Mouse (Mus musculus) hematopoietic stem cell, adult 5-6 weeks (primary cell): ENCODE measurements around the gene Rin2. TPM values are rescaled to one million over a fixed set of nuclear protein-coding genes. Genes with fewer than 3 reads are reported as not detected.

Source experiments
- ATAC-seq, 2 experiments: fragments of 125-278 bp in 1 of 2; replicated peaks in 1 of 2; 2 replicates each; pipeline ENCODE4 v1.8.0; 2016 to 2017; ENCODE audit warnings: inconsistent platforms in 2 of 2, mild to moderate bottlenecking in 2 of 2, moderate number of reproducible peaks in 2 of 2, low read depth in 1 of 2, moderate TSS enrichment in 1 of 2; ENCODE audit not compliant: low FRiP score in 2 of 2, poor library complexity in 2 of 2, severe bottlenecking in 2 of 2, insufficient read depth in 1 of 2, low TSS enrichment in 1 of 2
- total RNA-seq: library from RNA; stranded (forward); fragments of 172-1452, 232-1000 nt; gene quantifications from 2 replicates; pipeline ENCODE4 v1.2.3, GENCODE M21; 2017

The Rin2 gene
- 7.3 and 12.3 TPM in 2 replicates for total RNA-seq

DNA sequence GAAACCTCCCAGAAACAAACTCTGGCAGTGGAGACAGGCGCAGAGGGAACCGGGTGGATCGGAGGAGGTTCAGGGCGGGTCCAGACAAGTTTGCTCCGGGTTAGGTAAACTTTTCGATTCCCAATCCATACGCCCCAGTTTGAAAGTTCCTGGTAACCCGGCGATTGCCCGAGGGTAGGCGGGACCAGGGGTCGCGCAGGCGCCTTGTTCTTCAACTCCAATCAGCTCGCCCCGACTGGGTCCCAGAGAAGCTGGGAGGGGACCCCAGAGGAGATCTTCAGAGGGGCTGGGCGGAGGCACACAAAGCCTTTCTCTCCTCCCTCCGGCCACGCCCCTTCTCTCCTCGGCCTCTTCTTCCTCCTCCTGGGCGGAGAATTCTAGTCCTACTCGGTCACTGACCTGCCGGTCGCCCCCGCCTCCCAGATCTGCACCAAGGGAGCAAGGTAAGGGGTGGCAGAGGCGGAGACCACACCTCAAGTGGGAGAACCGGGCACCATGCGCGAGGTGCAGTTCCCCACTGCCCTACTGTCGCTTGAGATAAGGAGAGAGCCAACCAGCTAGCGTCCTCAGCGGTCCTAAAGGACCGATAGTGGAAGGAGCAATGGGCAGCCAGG is at the start of gene Rin2:
Gene Rin2, plus strand, starts transcription at position 74 of the 614 bp plus-strand sequence.
- peak; percentile 76 to 77 for ATAC-seq

DNA sequence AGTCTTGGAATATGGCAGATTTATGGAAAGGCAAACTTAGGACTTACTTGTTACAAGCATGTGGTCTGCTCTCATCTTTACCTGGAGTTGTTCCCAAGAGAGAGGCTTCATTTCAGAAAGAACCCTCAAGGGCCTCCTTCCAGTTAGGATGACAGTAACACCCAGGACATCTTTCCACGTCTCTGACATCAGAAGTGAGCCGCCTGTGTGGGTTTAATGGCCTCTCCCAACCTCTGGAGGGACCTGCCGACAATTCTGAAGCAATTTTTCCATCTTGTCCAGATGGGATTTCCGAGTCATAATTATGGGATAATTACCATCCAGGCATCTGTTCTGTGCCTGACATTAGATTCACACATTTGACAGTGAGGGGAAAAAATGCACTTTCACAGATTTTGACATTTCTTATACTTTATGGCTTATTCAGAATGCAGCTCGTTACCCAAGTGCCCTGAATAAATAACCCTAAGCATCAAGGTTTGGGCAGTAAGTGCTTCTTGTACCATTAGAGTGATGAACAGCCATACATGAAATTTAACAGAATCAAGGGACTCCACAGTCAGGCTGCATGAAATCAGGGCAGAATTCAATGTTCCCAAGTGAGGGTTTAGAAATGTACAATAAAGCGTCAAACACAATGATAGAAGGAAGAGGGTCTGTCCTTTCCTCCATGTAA is 43.8 kb upstream of the Rin2 start:
- ATAC-seq: no peak

DNA sequence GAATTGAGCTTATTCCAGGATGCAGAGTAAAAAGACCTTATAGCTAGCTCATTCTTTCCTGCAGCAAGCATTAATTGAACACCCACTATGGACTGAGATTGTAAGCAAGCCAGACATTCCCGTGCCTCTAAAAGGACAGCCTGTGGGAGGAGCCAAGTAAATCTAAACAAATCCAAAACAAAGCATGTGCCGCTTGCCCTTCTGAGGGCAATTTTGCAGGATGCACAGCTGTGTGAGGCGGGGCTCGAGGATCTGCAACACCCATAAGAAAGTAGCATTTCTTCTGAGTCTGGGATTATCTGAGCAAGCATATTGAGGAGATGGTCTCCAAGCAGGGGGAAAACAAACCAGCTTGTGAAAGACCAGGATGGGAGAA is 43.2 kb upstream of the Rin2 start:
- ATAC-seq: no peak

DNA sequence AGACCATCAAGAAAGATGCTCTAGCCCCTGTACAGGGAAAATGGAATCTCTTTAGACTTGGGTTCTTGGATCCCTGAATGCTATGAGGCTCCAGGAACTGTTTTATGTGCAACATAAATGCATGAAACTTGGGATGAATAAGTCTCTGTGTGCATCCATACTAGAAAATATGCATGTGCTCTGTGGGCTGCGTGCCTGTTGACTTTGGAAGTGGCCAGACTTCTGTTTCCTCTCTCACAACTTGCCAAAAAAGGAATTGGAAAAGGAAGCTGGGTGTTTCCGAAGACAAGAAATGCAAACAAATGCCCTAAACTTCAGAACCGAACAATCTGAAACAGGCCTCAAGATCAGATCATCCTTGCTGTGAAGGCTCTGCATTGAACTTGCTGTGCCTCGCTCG is 41.2 kb upstream of the Rin2 start:
- ATAC-seq: no peak

DNA sequence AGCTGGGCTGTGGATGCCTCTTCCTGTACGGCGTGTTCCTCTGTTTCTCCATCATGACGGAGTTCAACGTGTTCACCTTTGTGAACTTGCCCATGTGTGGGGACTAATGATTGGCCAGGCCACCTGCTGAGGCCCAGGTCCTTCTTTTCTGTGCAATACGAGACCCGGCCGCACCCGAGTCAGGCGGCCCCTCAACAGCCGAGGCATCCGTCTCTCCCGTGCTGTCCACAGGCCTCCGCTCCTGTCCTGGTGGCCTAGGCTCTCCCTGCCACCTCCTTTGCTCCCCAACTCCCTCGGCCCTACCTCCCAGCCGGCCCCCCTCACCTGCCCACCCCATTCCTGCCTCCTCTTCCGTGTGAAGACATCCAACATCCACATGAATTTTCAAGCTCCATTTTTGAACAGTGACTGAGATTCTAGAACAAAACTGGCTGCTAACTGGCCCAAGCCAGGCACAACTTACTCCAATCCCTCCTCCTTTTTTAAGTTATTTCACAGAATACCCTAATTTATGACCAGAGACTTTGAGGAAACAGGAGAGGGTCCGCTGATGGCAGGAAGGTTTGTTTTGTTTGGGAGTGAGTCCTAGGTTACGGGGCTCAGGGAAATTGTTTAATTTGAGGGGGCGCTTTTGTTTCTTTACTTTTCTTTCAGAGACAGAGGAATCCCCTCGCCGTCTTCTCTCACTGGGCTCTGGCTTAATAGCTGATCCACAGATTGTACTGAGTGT is 34.6 kb upstream of the Rin2 start:
- ATAC-seq: no peak

DNA sequence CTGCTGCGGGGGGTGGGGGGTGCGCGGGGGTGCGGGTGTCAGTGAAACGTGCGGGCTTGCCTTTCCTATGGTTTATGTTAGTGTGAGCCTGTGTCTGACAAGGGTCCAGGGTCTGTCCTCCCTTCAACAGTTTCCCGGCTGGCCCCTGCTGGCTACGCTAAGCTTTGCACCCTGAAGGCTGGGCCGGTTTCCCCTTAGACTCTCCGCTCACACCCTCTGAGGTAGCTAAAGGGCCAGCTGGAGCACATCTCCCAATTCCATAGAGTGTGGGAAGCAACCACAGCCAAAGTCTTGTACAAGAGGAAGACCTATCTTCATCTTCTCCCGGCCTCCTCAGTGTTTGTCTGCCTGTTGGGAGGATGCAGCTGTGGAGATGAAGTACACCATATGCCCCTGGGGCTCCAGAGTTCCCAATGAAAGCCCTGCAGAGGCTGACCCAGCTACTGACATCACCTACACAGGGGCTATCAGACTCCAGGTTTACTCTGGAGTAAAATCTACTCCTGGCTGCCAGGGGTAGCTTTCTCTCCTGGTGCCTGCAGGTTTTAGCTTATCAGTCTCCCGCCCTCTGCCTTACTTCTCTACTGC is 19.5 kb upstream of the Rin2 start:
- no peak for ATAC-seq

DNA sequence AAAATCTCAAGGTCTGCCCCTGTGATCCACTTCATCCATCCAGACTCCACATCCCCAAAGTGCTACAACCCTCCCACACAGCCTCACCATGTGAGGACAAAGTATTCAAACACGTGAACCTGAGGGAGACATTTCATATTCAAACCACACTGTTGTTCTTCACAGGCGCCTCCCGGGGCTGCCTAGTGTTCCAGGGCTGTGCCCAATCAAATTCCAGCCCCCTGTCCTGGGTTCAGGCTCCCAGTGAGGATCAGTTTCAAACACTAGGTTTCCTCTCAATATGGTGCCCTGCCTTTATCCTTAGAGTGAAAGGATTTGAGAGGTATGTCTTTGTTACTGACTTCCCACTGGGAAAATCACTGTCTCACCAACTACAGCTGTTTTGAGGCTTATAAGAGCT is 18.9 kb upstream of the Rin2 start:
- no peak for ATAC-seq

DNA sequence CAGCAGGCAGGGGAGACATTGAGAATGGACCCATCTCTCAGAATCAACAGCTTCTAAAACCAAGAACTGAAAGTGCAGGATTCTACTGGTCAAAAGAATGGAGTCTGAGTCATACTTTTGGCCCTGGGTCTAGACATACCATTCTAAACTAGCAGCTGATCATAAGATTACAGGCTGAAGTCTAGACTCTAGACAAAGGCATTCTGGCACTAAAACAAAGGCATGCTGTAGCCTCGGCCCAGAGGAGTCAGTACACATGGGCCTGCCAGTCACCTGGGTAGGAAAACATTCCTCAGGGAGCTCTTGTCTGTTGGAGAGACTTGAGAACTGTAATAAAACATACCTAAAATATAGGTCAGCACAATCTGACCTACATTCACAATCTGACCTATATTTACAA is 18.3 kb upstream of the Rin2 start:
- ATAC-seq: no peak

DNA sequence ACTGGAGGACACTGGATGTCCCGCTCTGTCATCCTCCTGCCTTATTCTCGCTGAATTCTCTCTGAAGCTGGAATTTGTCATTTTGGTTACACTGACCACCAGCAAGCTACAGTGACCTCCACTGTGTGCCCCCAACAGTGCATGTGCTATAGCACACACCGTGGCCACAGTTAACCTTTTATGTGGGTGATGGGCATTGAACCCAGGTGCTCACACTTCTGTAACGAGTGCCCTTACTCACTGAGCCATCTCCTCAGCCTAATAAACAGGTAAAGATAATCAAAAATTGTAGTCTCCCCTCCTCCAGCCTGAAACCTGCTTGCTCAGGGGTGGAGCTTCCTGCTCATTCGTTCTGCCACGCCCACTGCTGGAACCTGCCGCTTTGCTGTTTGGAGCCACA is 13.8 kb upstream of the Rin2 start:
- no peak for ATAC-seq

DNA sequence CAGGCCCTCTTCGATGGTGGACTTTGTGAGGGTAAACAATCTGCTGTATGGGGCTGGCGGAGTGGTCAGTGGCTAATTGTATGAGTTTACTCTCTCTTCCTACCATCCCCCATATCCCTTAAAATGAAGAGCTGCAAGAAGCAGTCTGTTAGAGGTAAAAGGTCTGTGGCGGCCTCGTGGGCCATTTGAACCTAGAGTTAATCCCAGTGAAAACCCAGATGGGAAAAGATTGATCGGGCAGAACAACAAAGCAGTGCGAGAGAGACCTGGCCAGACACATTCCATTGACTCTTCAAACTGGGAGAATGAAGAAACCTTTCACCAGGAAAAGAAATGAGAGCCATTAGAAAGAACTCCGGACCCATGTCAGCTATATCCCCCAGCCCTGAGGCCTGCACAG is 11.1 kb upstream of the Rin2 start:
- ATAC-seq: no peak

DNA sequence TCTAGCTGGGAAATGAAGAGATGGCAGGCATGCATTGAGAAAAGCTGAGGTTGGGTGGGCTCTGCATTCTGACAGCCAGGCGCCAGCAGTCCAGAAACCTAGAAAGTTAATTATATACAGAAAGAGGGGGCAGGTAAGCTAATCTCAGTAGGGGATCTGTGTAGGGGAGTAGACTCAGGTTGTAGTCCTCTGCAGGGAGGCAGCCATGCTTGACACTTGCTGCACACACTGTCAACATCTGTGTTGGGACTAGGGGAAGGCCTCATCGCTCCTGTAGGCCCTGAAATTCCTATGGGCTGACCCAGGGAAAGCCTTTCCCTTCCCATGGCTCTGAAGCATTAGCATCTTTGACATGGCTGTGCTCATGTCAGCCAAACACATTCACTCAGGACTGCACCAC is 10.7 kb upstream of the Rin2 start:
- no peak for ATAC-seq

DNA sequence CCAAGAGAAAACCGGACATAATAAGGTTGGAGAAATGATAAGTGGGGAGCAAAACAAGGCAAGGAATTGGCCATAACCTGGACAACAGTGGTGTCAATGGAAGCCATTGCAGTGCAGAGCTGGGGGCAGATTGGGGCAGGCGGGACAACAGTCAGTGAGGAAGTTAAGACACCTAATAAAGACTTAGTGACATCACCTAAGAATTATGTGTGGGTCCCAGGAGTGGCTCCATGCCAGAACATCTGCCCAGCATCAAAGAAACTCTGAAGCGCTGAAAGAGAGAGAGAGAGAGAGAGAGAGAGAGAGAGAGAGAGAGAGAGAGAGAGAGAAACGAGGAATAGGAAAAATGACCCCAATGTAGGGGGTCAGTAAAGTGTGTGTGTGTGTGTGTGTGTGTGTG is 6.9 kb upstream of the Rin2 start:
- no peak for ATAC-seq

DNA sequence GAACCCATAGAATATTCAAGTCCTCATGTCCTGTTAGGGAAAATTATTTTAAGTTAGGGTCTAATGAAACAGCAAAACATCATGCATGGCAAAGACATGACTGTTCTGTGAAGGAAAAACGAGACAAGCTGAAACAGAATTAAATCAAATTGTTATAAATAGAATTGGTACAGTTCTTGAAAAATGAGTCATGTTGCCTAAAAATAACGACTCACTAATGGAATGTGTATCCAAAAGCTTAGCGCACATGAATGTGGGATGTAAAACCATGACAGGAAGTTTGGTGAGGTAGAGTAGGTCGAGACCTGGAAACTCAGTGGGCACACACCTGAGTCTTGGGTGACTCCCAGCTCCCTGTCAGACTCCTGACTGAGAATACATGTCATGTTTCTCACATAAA is 4.9 kb upstream of the Rin2 start:
- ATAC-seq: no peak

DNA sequence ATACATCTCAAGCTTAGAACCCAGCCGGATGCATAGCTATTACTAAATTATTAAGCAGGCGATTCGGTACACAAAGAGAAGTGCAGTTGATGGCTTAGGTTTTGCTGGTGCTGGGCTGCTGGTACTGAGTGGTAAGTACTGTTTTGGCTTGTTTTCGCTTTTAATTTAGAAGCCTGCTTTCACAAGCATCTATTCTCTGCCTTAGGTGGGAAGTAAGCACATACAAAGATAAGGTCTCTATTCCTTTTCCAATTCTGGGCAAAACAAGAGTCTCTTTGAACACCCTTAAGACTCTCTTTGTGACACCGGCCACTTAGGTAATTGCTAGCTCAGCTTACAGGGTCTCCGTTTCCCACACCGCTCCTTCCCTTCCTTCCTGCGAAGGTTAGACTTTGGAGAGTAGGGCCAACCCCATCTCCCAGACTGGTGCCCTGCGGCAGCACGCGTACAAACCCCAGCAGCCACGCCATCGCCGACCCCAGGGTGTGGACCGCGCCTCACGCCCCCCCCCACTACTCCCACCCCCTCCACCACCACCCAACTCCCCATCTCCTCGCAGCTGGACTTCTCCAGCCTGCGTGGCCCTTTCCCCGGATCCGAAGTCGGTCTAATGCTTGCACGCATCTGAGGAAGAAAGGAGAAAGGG is 396 bp upstream of the Rin2 start:
- peak in 1 of 2 experiments; percentile 1; a peak in 1 of 4 replicates for ATAC-seq

DNA sequence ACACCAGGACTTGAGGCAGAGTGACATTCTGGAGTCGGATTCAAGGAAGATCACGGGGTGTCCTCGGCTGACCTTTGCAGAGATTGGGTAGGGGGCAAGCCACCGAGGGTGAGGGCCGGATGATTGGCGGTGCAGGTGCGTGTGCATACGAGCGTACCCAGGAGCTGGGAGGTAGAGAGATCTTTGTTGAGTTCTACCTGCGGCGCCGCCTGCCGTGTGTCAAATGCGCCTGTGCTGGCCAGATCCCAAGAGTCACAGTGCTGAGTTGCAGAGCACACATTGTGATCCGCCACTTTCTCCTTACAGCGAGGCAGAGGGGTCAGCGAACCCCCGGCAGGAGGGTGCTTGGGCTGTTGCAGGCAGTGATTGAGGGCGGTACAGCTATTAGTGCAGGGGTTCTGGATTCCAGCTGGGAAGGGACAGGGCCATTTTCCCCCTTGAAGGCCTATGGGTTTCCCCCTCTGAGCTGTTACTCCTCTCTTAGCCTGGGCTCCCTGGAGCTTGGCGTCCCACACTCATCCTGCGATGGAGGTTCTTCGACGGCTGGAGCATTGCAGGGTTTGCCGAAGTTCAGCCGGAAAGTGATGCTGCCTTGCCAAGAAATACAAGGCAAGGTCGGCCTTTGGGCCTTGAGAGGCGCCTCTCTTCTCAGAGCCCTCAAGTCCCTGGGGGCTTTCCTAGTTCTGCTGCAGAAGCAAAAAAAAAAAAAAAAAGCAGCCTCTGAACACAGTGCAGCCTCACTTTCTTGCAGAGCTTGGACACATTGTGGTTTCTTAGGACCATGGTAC is 935 bp downstream of the Rin2 start:
- peak; percentile 34 to 43 for ATAC-seq

DNA sequence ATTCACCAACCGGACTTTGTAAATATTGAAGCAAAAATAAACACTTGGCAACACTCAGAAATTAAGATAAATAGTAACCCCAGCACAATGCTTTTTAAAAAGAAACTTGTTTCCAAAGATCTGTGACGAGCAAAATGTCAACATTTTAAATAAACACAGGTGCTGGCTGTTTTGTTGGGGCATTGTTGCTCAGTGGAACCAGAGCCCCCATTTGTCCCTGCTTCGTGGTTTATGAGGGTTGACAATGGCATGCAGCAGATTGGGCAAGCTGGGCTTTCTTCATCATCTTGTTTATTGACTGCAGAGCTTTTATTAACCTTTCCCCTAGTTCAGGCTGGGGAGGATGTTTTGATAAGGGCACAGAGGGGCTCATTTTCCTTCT is 1.5 kb downstream of the Rin2 start:
- no peak for ATAC-seq

DNA sequence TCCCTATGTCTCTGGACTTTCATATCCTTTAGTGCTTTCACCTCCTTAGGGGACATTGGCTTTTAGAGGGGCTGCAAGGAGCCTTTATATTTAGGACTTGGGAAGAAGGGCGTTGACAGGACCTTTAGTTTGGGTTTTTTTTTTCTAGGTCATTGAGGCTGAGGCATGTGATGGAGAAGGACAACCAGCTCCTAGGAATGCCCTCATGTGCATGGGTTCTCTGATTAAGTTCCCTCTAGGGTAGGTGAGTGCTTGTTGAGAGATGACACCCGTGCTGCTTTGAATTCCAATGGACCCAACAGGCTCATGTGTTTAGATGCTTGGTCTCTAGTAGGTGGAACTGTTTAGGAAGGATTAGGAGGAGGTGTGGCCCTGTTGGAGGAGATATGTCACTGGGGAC is 1.9 kb downstream of the Rin2 start:
- no peak for ATAC-seq
